Mouse (Mus musculus): ENCODE data around the gene Tesk2. TPM values are rescaled to one million over a fixed set of nuclear protein-coding genes. Genes with fewer than 3 reads are reported as not detected.

The Tesk2 gene
- polyA plus RNA-seq, 1 experiment = 0.66 TPM

DNA sequence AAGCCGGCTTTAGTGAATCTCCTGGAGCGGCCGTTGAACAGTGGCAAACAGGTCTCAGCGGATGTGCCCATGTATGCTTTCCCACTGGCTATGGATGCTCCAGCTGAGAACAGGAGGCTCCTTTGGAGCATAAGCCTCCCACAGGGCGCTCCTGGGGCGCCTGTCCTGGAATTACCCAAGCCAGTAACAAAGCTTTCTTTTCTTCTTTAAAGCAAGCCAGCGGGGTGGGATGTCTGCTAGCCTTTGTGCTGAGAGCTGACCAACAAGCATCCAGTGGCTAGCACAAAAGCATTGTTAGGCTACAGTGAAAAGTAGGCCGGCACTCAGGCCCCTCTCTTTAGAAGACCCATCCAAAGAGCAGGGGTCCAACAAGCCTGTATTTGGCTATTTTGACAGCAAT lies 61.4 kb downstream of the Tesk2 start:
- H3K9me3 ChIP-seq = no peaks in the 10 kb centered on the region; the same call in 1 of the 2 replicates
- peaks cover 2% of the 10 kb centered on the region for H3K27me3 ChIP-seq (replicated peaks)
- TF ChIP-seq FLI1 (IDR thresholded peaks at IDR 0.05; ENCODE audit: low read length) = no peak
- TF ChIP-seq GATA1 (IDR thresholded peaks at IDR 0.05; ENCODE audit: borderline replicate concordance, low read length) = no peak
- no peak overlapping the region for H3K4me3 ChIP-seq (replicated peaks)
- no peaks in the 10 kb centered on the region for H3K4me1 ChIP-seq
- H3K36me3 ChIP-seq (replicated peaks; ENCODE audit: low read length) = no peaks in the 10 kb centered on the region

- no peaks in the 10 kb centered on the region for H3K36me3 ChIP-seq (replicated peaks; ENCODE audit: low read length)
- TF ChIP-seq FLI1 (IDR thresholded peaks at IDR 0.05; ENCODE audit: low read length) (no peak), GATA1 (IDR thresholded peaks at IDR 0.05; ENCODE audit: borderline replicate concordance, low read length) (no peak)
- H3K4me3 ChIP-seq (replicated peaks) = no peak overlapping the region
- no peaks in the 10 kb centered on the region for H3K27me3 ChIP-seq (replicated peaks)
- no peaks in the 10 kb centered on the region; the same call in 1 of the 2 replicates for H3K9me3 ChIP-seq
- H3K4me1 ChIP-seq = peaks cover 11% of the 10 kb centered on the region
These were observed 65.8 kb downstream of the Tesk2 start for GRCm38 (mm10) chr4:116786587-116786986.

GRCm38 (mm10) chr4:116787985-116788760 lies 67.4 kb downstream of the Tesk2 start:
- H3K9me3 ChIP-seq = no peaks in the 10 kb centered on the region; the same call in 1 of the 2 replicates
- TF ChIP-seq GATA1 (IDR thresholded peaks at IDR 0.05; ENCODE audit: borderline replicate concordance, low read length) = no peak
- TF ChIP-seq FLI1 (IDR thresholded peaks at IDR 0.05; ENCODE audit: low read length) = no peak

GRCm38 (mm10) chr4:116788956-116789355 lies 68.2 kb downstream of the Tesk2 start:
- H3K27me3 ChIP-seq (replicated peaks) = no peaks in the 10 kb centered on the region
- TF ChIP-seq FLI1 (IDR thresholded peaks at IDR 0.05; ENCODE audit: low read length) (no peak), GATA1 (IDR thresholded peaks at IDR 0.05; ENCODE audit: borderline replicate concordance, low read length) (no peak)
- no peaks in the 10 kb centered on the region; the same call in 1 of the 2 replicates for H3K9me3 ChIP-seq
- peaks cover 11% of the 10 kb centered on the region for H3K4me1 ChIP-seq
- no peak overlapping the region for H3K4me3 ChIP-seq (replicated peaks)
- H3K36me3 ChIP-seq (replicated peaks; ENCODE audit: low read length) = no peaks in the 10 kb centered on the region

More at GRCm38 (mm10) chr4:116787985-116788760, 67.4 kb downstream of the Tesk2 start:
- no peaks in the 10 kb centered on the region for H3K36me3 ChIP-seq (replicated peaks; ENCODE audit: low read length)
- H3K4me1 ChIP-seq = peaks cover 11% of the 10 kb centered on the region
- H3K4me3 ChIP-seq (replicated peaks) = peak overlapping the region; percentile 36
- no peaks in the 10 kb centered on the region for H3K27me3 ChIP-seq (replicated peaks)

GRCm38 (mm10) chr4:116792453-116792852 lies 71.7 kb downstream of the Tesk2 start:
- H3K4me1 ChIP-seq = peaks cover 11% of the 10 kb centered on the region
- TF ChIP-seq GATA1 (IDR thresholded peaks at IDR 0.05; ENCODE audit: borderline replicate concordance, low read length) = no peak
- TF ChIP-seq FLI1 (IDR thresholded peaks at IDR 0.05; ENCODE audit: low read length) = no peak
- H3K36me3 ChIP-seq (replicated peaks; ENCODE audit: low read length) = no peaks in the 10 kb centered on the region
- H3K27me3 ChIP-seq (replicated peaks) = no peaks in the 10 kb centered on the region
- H3K9me3 ChIP-seq = no peaks in the 10 kb centered on the region
- H3K4me3 ChIP-seq (replicated peaks) = no peak overlapping the region

DNA sequence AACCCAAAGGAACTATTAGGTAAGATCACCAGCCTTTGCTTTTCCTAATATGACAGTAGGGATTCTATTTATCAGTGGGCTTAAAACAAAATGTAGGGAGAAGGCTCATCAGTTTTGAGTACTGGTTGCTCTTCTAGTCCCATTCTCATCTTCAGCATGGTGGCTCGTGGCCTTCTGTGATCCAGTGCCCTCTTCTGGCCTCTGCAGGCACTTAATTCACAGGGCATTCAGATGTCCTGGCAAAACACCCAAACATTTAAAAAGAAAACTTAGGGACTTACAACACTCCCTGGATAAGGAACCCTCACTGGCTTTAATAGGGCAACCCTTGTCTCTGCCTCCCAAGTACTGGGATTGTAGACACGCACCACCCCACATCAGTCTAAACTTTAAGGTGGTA lies 73.5 kb downstream of the Tesk2 start:
- Histone ChIP-seq H3K9me3 (no peaks in the 10 kb centered on the region), H3K4me3 (replicated peaks) (no peak overlapping the region), H3K36me3 (replicated peaks; ENCODE audit: low read length) (no peaks in the 10 kb centered on the region), H3K4me1 (no peaks in the 10 kb centered on the region), H3K27me3 (replicated peaks) (no peaks in the 10 kb centered on the region)
- TF ChIP-seq FLI1 (IDR thresholded peaks at IDR 0.05; ENCODE audit: low read length) (no peak), GATA1 (IDR thresholded peaks at IDR 0.05; ENCODE audit: borderline replicate concordance, low read length) (no peak)

- no peak overlapping the region for H3K4me3 ChIP-seq (replicated peaks)
- TF ChIP-seq GATA1 (IDR thresholded peaks at IDR 0.05; ENCODE audit: borderline replicate concordance, low read length) = no peak
- no peak for TF ChIP-seq FLI1 (IDR thresholded peaks at IDR 0.05; ENCODE audit: low read length)
- H3K4me1 ChIP-seq = peaks cover 5% of the 10 kb centered on the region; the same call in 1 of the 2 replicates
- no peaks in the 10 kb centered on the region for H3K27me3 ChIP-seq (replicated peaks)
- H3K36me3 ChIP-seq (replicated peaks; ENCODE audit: low read length) = peaks cover 9% of the 10 kb centered on the region
- H3K9me3 ChIP-seq = no peaks in the 10 kb centered on the region
These were observed 75.8 kb downstream of the Tesk2 start for GRCm38 (mm10) chr4:116796442-116797110.

DNA sequence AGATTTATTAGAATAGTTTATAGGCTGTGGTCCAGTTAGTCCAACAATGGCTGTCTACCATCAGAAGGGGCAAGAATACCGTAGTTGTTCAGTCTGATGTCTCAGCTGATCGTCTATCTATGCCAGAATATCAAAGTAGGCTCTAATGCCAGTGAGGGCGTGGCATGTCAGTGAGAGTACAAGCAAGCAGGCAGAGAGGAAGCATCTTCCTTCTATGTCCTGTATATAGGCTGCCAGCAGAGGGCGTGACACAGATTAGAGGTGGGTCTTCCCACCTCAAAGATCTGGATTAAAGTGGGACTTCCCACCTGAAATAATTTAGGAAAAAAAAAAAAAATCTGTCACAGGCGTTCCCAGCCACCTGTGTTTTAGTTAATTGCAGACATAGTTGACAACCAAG lies 79.2 kb downstream of the Tesk2 start:
- Histone ChIP-seq H3K36me3 (replicated peaks; ENCODE audit: low read length) (peaks cover 42% of the 10 kb centered on the region), H3K9me3 (no peaks in the 10 kb centered on the region)
- TF ChIP-seq FLI1 (IDR thresholded peaks at IDR 0.05; ENCODE audit: low read length) (no peak), GATA1 (IDR thresholded peaks at IDR 0.05; ENCODE audit: borderline replicate concordance, low read length) (no peak)

GRCm38 (mm10) chr4:116807197-116808129 lies 86.7 kb downstream of the Tesk2 start, which contains the start of the genes Toe1 and Mutyh:
Gene Toe1, minus strand, starts transcription at chr4:116807640.
Gene Mutyh, plus strand, starts transcription at chr4:116807723.
- H3K27me3 ChIP-seq (replicated peaks) = no peaks in the 10 kb centered on the region
- H3K36me3 ChIP-seq (replicated peaks; ENCODE audit: low read length) = peaks cover 39% of the 10 kb centered on the region
- H3K9me3 ChIP-seq = no peaks in the 10 kb centered on the region
- peaks cover 28% of the 10 kb centered on the region for H3K4me1 ChIP-seq
- TF ChIP-seq FLI1 (IDR thresholded peaks at IDR 0.05; ENCODE audit: low read length) = 0 out of 2 replicates have a peak, but pooled peaks have one; percentile 28
- TF ChIP-seq GATA1 (IDR thresholded peaks at IDR 0.05; ENCODE audit: borderline replicate concordance, low read length) = no peak
- peak within 1 kb of the TSS; percentile 99 for H3K4me3 ChIP-seq (replicated peaks)

More for the DNA sequence above, 79.2 kb downstream of the Tesk2 start:
- Histone ChIP-seq H3K4me1 (peaks cover 5% of the 10 kb centered on the region; the same call in 1 of the 2 replicates), H3K27me3 (replicated peaks) (no peaks in the 10 kb centered on the region), H3K4me3 (replicated peaks) (no peak overlapping the region)
